Mouse (Mus musculus) olfactory bulb, adult 2 months (tissue): ENCODE data around the gene Dkkl1. TPM values are rescaled to one million over a fixed set of nuclear protein-coding genes. Genes with fewer than 3 reads are reported as not detected.
"Not testable (repeated sequence)": the region's sequence is repeated elsewhere in the genome, so short reads cannot be mapped to it uniquely, and the experiment has no call there.

ENCODE experiments used
- H3K27ac ChIP-seq: fragments of 200-500 bp; 2 replicates; pipeline ENCODE4 v1.5.1; 2012; ENCODE audit warnings: low read depth, low read length; ENCODE audit not compliant: insufficient read depth
- H3K4me1 ChIP-seq: fragments of 200-500 bp; 2 replicates; pipeline ENCODE4 v1.6.1; 2012; ENCODE audit warnings: low read length; ENCODE audit not compliant: control insufficient read depth, insufficient read depth
- H3K4me3 ChIP-seq: fragments of 200-500 bp; 2 replicates; pipeline ENCODE4 v1.5.1; 2012; ENCODE audit warnings: mild to moderate bottlenecking, low read depth, low read length, moderate library complexity; ENCODE audit not compliant: insufficient read depth
- CTCF ChIP-seq: fragments of 200-500 bp; IDR thresholded peaks from 2 replicates; pipeline ENCODE4 v1.5.1; 2012; ENCODE audit warnings: low read depth, mild to moderate bottlenecking, low read length, moderate library complexity; ENCODE audit not compliant: insufficient read depth
- POLR2A ChIP-seq: fragments of 200-500 bp; IDR thresholded peaks from 2 replicates; pipeline ENCODE4 v1.6.1; 2012; ENCODE audit warnings: mild to moderate bottlenecking, low read depth, low read length, moderate library complexity; ENCODE audit not compliant: insufficient read depth
- WGBS: fragments of 180-500 bp; shearing (Covaris S2); methylation state at CpG from one replicate; pipeline ENCODE4 v1.1.7; 2018; 5-methylcytosine and 5-hydroxymethylcytosine counted together
- polyA plus RNA-seq: library from polyadenylated mRNA; stranded (reverse); fragments of >200 nt; gene quantifications from 2 replicates; pipeline ENCODE4 v1.2.4, GENCODE M21; 2012; ENCODE audit warnings: low replicate concordance; ENCODE audit not compliant: missing spikeins, insufficient read depth, insufficient read length

Gene Dkkl1
- polyA plus RNA-seq, 1 experiment, result not detected

DNA sequence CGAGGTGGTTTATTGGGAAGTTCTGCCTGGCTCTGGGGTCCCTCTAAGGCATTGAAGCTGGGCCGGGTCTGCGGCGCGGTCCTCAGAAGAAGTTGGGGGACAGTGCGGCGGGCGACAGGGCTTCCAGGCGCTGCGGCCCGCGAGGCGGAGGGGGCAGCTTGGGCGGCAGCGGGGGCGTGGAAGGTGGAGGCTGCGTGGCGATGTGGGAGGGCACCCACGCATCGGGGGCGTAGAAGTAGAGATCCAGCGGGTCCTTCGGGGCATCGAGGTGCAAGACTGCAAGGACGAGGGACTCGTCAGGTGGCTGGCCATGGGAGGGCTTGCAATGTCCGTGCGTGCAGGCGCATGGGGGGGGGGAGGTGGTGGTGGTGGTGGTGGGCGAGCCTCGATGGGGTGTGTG lies 35.6 kb downstream of the Dkkl1 start:
- Histone ChIP-seq H3K27ac (no peak overlapping the region), H3K4me1 (peaks cover 8% of the 10 kb centered on the region), H3K4me3 (no peak overlapping the region)
- 3% methylated on average over 31 of the region's 31 CpGs for WGBS
- TF ChIP-seq CTCF (no peak), POLR2A (no peak)

DNA sequence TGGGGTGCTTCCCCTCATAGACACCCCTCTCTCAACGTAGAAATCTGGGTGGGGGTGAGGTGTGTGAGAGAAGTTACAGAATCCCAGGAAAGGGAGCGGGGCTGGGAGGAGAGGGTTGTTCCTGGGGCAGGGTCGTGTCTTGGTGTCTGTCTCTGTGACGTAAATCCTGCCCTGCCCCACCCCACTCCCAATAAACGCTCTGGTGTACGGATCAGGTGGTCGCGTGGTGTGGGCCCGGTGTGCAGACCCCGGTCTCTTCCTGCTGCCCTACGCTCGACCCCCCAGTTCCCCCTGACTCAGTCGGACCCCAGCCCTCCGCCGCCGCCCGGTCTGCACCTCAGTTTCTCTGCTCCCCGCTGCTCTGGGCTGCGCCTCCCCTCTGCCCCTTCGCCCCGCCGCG lies 36.0 kb downstream of the Dkkl1 start:
- TF ChIP-seq POLR2A (no peak), CTCF (no peak)
- 2% methylated on average over 23 of the region's 23 CpGs for WGBS
- H3K4me1 ChIP-seq, result peaks cover 6% of the 10 kb centered on the region
- H3K27ac ChIP-seq, result no peak overlapping the region
- no peak overlapping the region for H3K4me3 ChIP-seq

DNA sequence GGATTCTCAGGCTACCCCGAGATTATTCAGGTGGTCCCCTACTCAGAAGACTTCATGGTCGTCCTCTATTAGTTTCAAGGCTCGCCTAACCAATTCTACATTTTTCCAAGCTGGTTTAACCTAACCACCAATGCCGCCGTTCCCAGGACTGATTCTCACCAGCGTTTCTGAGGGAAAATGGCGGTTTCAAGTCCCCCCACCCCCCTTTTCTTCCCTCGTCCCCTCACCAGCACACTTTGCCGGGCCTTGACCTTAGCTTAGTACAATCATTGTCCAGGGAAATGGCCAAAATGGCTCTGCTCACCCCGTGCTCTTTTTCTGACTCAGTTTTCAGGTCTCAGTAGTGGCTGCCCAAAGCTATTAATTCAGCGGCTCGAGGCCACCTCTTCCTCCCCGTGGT lies 36.5 kb downstream of the Dkkl1 start:
- peaks cover 6% of the 10 kb centered on the region for H3K4me1 ChIP-seq
- no peak overlapping the region for H3K4me3 ChIP-seq
- 4% methylated on average over 13 of the region's 13 CpGs for WGBS
- H3K27ac ChIP-seq, result no peak overlapping the region
- TF ChIP-seq CTCF, result no peak
- no peak for TF ChIP-seq POLR2A

DNA sequence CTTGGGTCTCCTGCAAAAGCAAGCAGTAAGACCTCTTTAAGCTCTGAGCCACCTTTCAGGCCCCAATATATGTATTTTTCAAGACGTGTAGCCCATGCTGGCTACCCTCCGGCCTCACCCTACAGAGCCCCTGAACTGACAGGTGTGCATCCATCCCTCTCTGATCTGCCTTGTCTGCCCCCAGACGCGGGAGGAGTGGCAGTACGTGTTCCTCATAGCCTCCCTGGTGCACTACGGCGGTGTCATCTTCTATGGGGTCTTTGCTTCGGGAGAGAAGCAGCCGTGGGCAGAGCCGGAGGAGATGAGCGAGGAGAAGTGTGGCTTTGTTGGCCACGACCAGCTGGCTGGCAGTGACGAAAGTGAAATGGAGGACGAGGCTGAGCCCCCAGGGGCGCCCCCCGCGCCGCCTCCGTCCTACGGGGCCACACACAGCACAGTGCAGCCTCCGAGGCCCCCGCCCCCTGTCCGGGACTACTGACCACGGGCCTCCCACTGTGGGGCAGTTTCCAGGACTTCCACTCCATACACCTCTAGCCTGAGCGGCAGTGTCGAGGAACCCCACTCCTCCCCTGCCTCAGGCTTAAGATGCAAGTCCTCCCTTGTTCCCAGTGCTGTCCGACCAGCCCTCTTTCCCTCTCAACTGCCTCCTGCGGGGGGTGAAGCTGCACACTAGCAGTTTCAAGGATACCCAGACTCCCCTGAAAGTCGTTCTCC lies 37.2 kb downstream of the Dkkl1 start:
- H3K4me1 ChIP-seq, result peaks cover 6% of the 10 kb centered on the region
- no peak overlapping the region for H3K27ac ChIP-seq

DNA sequence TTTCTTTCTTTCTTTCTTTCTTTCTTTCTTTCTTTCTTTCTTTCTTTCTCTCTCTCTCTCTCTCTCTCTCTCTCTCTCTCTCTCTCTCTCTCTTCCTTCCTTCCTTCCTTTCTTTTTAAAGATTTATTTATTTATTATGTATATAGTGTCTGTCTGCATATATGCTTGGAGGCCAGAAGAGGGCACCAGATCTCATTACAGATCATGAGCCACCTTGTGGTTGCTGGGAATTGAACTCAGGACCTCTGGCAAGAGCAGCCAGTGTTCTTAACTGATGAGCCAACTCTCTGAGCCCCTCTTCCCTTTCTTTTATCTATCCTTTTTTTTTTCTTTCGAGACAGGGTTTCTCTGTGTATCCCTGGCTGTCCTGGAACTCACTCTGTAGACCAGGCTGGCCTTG lies 38.2 kb downstream of the Dkkl1 start:
- H3K27ac ChIP-seq, H3K4me1 ChIP-seq, H3K4me3 ChIP-seq: not testable (repeated sequence)
- 66% methylated on average over 1 of the region's 1 CpGs for WGBS

More for the DNA sequence above, 37.2 kb downstream of the Dkkl1 start:
- no peak overlapping the region for H3K4me3 ChIP-seq
- 6% methylated on average over 29 of the region's 29 CpGs for WGBS
- TF ChIP-seq POLR2A (no peak), CTCF (no peak)

DNA sequence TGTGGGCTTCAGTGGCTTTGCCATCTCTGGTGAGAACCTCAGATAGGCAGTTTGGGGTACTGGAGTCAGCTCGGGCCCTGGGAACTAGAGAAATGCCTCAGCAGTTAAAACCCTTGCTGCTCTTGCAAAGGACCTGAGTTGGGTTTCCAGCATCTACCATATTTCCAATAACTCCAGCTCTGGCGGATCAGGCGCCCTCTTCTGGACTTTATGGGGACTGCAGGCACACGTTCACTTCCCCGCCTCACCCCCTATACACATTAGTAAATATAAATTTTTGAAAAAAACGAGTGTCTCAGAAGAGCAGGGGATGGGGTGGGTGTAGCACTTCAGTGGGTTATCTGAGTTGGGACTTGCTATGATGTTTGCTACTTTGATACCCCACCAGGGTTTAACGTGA lies 39.0 kb downstream of the Dkkl1 start:
- H3K4me3 ChIP-seq, result no peak overlapping the region
- WGBS, result 60% methylated on average over 7 of the region's 7 CpGs
- TF ChIP-seq CTCF (no peak), POLR2A (no peak)
- H3K27ac ChIP-seq, result no peak overlapping the region
- H3K4me1 ChIP-seq, result peaks cover 11% of the 10 kb centered on the region

DNA sequence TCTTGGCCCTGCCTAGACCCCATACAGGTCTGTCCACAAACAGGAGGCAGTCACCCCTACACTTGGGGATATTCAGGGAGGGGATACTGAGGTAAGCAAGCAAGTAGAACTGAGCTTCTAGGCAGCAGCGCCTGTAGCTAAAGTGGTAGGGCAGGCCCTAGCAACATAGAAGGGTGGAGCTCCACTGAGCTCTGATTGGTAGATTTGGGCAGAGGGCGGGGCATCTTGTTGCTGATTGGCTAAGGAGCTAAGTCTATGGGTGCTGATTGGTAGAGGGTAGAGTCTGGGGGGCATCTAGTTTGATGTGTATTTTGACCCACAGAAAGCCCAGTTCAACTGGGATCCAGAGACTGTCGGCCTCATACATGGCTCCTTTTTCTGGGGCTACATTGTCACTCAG lies 42.5 kb downstream of the Dkkl1 start:
- Histone ChIP-seq H3K4me1 (peaks cover 5% of the 10 kb centered on the region; the same call in 1 of the 2 replicates), H3K27ac (no peak overlapping the region), H3K4me3 (no peak overlapping the region)
- 88% methylated on average over 3 of the region's 3 CpGs for WGBS
- TF ChIP-seq POLR2A (no peak), CTCF (no peak)

DNA sequence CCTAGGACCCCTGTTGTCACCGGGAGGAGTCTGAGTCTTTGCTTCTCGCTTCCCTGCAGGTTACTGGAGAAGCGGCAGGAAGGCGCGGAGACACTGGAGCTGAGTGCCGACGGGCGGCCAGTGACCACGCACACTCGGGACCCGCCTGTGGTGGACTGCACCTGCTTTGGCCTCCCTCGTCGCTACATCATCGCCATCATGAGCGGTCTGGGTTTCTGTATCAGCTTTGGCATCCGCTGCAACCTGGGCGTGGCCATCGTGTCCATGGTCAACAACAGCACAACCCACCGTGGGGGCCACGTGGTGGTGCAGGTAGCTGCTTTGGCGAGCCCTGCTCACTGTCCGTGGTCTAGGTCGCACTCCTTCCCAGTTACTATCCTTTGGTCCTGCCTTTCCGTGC lies 43.3 kb downstream of the Dkkl1 start:
- no peak overlapping the region for H3K27ac ChIP-seq
- H3K4me1 ChIP-seq, result peaks cover 5% of the 10 kb centered on the region; the same call in 1 of the 2 replicates
- WGBS, result 8% methylated on average over 24 of the region's 24 CpGs
- TF ChIP-seq POLR2A (no peak), CTCF (no peak)
- no peak overlapping the region for H3K4me3 ChIP-seq

DNA sequence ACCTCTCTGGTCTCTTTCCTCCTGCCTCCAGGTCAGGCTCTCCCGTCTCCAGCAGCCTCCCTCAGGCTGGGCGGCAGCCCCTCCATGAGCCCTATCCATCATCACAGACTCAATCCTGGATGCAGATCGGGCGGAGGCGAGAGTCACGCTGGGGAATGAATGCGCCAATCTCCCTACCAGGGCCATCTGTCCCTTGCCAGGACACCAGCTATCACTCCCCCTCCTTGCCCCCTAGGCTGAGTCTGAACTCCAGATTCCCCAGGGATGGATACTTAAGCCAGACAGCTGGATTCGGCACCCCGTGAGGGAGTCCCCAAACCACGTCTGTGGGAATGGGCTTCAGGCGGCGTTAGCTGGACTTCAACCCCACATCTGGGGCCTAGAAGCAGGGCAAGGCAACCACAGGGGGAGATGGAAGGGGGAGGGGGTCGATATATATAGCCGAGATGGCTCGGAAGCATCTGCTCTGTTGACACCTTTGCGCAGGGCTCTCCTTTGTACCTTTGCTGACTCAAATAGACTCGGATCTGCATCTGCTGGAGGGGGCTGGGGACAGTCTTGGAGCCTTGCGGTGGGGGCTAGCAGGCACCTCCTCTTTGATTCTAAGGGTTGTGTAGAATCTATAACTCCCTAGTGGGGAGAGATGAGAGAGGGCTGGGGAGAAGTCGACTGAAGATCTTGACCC lies 44.0 kb downstream of the Dkkl1 start:
- WGBS, result 7% methylated on average over 19 of the region's 19 CpGs
- TF ChIP-seq CTCF, result no peak
- no peak for TF ChIP-seq POLR2A
- no peak overlapping the region for H3K4me3 ChIP-seq
- no peak overlapping the region for H3K27ac ChIP-seq
- peaks cover 5% of the 10 kb centered on the region; the same call in 1 of the 2 replicates for H3K4me1 ChIP-seq
